Mouse (Mus musculus) lung, postnatal 36 days (tissue): ENCODE results near the gene Laptm5.
A peak's percentile ranks its signal among the peaks of the same experiment; 100 is the strongest.

Experiments
- DNase-seq: peaks from one replicate; pipeline ENCODE4 v3.0.0; 2022; ENCODE audit warnings: mixed read lengths

Laptm5 gene

DNA sequence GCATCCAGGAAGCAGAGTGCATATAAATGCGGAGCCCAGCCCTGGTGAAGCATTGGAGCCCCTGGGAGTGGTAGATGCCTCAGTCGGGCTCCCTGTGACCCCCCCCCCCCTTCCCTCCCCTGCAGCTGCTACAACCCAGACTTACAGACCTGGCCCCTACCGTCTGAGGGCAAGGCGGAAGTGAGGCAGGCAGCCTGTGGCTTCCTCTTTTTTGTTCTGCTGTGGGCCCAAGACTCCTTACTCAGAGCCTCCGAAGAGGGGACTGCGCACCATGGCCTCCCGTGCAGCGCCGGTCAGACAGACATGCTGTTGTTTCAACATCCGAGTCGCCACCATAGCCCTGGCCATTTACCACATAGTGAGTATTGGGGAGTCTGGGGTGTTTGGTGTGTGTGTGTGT lies at the start of gene Laptm5:
TSS of gene Laptm5 (plus strand) at position 49 of the 400 bp plus-strand sequence.
- DNase-seq = peak; percentile 64

DNA sequence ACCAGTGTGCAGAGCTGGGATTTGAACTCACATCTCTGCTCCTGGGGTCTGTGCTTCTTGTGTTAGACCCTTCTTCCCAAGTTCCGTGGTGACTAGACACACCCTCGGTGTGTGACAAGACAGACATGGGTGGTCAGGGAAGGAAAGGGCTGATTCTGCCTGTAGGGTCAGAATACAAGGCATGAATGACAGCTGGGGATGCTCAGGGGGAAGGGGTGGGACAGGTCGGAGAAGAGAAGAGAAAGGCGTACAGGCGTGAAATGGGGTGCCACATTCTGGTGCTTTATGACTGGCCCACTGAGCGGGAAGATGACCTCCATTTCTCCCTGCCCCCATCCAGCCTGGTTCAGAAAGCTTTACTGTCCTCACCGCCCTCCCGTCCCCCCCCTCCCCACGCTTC lies 47.5 kb upstream of the Laptm5 start:
- no peak for DNase-seq

DNA sequence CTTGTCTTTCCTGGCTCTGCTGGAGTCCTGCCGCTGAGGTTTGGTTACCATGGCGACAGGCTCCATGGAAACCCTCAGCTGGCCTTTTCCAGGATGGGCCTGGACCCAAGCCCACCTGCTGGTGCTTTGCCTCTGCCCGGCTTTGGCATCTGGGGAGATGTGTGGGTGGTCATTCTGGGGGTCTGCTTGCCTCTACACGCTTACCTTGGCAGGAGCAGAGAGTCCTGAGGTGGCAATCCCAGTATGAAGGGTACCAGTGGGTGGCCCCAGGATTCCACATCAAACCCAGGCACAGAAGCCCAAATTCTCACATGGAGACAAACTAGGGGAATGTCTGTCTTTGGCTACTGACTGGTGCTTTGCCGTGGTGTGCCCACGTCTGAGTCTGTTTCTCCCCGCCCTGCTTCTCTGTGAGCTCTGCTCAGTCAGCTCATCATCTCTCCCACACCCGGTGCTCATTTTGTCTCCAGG lies 47.0 kb upstream of the Laptm5 start:
- DNase-seq = no peak

DNA sequence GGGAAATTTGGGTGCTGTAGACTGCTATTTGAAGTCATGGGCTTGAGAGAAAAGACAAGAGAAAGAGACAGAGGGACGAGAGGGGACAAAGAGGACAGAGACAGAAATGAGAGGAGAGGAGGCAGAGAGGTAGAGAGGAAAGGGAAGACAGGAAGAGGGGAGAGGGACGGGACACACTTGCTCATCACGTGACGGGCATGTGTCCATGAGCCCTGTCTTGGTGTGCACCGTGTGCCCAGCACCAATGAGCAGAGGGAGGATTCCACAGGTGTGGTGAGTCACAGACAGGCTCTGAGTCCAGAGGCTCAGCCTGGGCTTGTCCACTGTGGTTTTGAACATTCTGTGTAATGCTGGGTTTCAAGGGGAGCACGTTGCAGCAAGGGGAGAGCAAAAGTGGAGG lies 45.0 kb upstream of the Laptm5 start:
- no peak for DNase-seq

DNA sequence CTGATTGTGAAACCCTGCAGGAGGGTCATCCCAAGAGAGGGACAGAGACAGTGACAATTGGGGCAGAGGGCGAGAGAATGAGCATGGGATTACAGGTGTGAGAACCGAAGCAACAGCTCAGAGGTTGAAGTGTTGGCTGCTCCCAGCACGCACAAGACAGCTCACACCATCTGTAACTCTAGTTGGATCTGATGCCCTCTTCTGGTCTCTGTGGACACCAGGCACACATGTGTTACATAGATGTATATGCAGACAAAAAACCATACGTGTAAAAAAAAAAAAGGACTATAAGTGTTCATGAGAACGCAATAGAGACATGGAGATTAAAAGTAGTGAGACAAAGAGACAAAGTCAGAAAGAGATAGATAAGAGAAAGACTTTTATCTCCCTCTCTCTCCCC lies 44.1 kb upstream of the Laptm5 start:
- no peak for DNase-seq

DNA sequence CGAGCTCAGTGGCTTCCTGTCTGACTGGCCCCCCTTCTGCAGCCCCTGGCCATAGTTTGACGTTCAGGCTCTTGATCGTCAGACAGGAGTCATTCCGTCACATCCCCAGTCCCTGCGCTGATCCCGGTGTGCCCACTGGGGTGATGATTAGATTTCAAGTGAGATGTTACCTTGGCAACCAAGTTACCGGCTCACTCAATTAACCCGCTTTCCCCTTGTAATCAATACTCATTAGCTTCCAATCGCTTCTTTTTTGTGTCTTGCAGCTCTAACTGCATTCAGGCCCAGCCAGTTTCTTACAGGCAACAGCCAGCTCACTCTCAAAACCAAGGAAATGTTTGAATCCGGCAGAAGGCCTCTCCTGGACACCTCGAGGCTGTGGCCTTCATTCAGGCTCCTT lies 40.5 kb upstream of the Laptm5 start:
- no peak for DNase-seq

DNA sequence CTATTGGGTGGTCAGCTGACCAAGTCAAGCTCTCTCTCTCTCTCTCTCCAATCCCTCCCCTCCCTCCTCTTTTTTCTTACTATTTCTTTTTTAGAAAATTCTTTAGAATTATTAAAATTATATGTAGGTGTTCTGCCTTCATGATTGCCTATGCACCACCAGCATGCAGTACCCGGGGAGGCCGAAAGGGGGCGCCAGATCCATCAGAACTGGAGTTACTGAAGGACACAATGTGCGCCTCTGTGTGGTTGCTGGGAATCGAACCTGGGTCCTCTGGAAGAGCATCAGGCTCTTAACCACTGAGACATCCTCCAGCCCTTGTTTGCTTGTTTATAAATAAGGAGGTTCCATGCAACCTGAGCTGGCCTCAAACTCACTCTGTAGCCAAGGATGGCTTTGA lies 39.5 kb upstream of the Laptm5 start:
- DNase-seq = no peak

DNA sequence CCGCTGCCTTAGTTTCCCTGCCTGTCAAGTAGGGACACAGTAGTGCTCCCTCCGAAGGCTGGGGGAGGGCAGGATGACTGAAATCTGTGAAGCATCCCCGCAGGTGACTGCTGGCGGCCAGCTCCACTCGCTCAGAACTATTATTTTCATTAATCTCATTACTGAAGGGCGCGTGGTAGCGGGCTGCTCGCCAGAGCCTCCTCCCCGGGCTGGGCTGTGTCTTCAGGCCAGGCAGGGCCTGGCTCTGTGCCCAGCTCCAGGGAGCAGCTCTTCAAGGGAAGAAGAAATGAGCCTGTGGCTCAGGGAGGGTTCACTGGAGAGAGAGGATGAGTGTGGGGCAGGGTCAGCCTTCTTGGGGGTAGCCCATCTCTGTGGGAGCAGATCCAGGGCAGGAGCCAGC lies 38.3 kb upstream of the Laptm5 start:
- DNase-seq = peak; percentile 70

DNA sequence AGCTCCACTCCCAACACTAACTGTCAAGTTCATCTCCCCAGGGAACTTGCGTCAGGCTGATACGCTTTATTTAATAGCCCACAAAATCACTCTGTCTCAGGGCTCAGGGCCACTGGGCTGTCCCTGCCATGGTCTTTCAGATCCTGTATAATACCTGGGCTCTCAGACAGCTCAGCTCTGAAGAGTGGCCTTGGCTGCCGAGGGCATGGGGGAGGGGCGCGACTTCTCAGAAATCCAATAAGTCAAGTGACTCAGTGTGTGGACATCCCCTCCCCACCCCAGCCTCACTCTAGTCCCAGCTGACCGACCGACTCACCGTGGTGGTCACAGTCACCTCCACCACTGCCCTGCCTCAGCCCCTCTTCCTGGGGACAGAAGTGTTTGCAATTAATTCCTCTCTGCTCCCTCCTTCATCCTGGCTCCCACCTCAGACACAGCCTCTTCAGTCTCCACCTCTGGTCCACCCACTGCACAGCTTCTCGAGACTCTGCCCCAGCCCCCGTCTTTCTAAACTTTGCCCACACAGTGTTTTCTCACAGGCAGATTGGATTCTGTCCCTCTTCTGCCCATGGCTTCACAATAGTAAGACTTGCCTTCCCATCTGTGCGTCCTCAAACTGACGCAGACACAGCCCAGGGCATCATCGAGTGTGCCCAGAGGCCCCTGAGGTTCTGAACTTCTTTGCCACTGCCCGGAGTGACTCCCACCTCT lies 36.8 kb upstream of the Laptm5 start:
- no peak for DNase-seq

DNA sequence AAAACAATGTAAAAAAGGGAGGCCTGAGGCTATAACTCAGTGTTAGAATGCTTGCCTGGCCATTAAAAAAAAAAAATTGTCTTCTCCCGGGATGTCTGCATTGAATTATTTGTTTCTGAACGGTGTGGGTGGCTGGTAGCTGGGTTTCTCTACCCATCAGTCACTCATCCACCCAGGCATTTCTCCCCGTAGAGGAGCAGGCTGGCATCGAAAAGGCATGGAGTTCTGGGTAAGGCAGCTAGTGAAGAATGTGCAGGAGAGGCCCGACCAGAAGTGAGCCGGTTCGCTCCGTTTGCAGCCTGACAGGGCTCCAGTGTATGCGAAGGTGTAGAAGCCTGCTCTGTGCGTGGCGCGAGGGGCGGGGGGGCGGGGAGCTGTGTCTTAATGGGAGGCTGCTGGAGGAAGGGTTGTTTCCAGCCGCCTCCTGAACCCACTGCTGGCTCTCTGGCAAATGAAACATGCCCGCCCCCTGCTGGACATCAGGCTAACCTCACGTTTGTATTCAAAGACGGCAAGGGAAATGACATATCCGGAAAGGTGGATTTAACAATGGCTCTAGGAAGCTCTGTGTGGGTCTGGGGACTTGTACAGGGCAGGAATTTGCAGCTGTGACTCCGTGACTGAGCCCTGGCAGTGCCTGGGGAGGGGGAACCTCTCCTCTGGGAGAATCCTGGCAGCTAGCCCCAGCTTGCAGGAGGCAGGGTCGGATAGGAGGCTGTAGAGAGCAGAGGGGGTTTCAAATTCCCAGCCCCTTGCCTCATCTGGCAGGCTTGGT lies 34.5 kb upstream of the Laptm5 start:
- peak; percentile 95 for DNase-seq

DNA sequence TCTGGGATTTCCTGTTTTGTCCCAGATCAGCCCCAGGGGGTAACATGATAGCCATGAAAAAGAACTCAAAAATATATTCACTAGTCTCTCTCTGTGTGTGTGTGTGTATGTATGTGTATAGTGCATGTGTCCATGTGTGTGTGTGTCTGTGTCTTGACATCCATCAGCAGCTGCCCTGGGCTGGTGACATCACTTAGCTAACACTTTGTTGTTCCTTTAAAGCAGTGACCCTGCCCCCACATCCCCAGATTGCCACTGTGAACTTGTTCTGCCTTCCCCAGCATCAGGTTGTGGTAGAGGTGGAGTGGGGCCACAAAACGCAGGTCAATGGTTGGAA lies 33.9 kb upstream of the Laptm5 start:
- no peak for DNase-seq

DNA sequence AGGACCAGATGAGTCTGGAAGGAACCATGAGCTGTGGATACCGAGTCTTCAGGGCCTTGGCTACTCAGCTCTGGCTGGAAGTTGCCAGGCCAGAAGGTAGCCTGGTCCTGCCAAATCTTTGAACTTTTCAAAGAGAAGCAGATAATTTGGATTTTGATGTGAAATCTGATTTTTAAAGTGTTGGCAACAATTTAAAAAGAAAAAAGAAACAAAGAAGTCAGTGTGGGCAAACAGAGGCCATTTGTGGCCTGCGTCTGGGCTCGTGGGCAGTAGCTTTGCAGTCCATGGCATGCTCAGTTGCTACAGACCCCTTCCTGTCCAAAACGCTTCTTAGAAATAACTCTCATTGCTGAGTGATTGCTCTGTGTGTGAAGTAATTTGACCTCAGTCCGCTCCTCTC lies 31.6 kb upstream of the Laptm5 start:
- DNase-seq = no peak

DNA sequence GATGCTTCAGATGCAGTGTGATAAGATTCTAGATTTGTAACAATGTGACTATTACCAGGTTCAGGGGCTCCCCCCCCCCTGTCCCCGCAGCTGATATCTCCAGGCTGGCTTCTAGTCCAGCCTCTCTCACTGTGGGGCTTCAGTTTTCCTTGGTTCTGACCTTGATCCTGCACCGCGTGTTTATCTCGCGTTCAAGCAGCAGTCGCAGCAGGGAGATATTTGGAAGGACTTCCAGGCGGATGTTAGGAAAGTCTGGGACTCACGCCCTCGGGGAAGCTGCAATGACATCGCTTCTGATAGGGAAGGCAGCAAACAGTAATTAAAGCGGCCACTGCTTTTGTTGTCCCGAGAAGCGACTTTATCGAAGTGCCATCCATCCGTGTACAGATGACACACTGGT lies 30.2 kb upstream of the Laptm5 start:
- no peak for DNase-seq

DNA sequence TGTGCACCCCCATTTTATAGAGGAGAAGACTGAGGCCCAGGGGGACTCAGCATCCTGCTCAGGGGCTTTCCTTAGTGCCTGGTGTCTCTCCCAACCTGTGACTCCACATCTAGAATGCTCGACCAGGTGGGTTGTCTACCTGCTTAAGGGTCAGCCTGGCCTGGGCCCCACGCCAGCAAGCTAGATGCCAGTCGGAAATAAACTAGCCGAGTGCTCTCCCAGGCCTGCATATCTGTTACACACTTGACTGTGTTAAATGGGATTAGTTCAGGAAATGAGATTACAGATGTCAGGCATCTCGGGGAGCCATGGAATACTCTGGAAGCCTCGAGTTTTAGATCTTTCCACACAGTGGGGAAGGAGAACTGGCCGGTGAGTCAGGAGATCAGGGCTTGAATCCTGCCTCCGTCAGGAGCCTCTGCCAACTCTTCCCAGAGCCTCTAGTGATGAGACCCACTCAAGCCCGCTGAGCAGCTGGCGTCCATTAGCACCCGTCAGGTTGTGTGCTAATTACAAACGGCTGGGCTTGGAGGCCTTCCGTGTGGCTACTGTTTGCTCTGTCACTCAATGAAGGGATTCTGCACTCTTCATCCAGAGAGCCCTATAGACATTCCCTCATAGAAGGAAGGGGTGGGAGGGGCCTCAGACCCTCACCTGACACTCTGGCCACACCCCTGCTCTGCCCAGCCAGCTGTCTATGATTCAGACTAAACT lies 28.9 kb upstream of the Laptm5 start:
- no peak for DNase-seq

DNA sequence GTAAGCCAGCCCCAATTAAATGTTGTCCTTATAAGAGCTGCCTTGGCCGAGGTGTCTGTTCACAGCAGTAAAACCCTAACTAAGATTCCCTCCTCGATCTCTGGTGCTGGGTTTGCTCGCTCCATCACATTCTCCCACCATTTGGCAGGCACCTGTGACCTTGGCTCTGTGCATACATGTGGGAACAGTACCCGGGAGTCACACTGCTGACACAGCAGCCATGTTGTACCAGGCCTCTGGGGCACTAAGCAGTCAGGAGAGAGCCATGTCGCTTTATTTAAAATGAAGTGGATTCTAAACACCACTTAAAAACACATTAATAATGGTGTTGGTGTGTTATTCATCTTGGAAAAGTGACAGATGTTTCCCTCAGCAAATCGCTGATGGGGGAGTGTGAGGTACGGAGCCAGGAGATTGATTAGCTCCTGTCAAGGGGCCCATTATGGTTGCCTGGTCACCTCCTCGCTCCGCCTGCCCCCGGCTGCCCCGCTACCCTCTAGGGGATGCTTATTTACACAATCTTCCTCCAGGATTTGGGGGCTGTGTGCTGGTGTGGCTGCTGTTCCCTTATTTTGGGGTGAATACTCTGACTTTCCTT lies 25.7 kb upstream of the Laptm5 start:
- no peak for DNase-seq

DNA sequence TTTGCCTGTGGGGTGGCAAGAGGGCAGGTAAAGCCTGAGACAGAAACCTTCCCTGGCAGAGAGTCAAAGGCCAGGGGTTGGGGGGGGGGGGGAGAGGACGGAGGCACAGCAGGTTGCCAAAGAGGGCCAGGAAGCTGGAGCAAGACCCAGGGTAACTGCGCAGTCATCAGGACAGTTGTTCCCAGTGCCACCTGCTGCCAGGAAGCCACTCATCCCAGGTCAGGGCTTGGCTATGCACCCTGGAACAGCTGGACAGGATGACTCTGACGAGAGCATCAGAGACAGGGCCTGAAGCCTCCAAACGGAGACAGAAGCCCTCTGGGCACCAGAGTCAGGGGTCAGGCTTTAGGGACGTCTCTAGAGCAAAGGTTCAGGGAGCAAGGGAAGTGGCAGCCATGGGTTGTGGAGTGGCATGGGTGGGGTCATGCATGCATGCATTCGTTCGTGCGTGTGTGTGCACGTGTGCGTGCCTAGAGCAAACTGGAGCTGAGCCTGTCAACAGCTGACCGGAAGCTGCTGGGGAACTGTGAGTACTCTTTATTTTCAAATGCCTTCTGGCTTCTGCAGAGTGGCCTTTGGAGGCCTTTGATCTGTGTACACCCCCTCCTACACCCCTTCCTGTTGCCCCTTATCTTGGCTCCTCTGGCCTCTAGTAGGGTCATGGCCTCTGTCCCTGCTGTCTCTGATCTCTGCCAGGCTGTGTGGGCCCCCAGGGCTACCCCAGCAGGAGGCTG lies 23.0 kb upstream of the Laptm5 start:
- peak; percentile 75 for DNase-seq

DNA sequence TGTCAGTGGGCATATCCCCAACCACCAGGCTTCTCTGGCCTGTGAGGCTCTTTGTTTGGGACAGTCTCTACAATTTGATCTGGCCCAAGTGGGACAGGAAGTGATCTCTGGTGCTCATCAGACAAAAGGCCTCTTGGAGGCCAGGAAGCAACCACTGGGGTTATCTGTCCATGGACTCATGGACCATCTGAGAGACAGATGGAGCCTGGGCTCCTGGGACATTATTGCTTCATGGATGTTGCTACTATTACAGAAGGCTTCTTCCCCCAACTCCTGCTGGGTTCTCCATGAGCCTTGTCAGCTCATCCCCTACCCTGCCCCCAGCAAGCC lies 22.4 kb upstream of the Laptm5 start:
- DNase-seq = peak; percentile 30

DNA sequence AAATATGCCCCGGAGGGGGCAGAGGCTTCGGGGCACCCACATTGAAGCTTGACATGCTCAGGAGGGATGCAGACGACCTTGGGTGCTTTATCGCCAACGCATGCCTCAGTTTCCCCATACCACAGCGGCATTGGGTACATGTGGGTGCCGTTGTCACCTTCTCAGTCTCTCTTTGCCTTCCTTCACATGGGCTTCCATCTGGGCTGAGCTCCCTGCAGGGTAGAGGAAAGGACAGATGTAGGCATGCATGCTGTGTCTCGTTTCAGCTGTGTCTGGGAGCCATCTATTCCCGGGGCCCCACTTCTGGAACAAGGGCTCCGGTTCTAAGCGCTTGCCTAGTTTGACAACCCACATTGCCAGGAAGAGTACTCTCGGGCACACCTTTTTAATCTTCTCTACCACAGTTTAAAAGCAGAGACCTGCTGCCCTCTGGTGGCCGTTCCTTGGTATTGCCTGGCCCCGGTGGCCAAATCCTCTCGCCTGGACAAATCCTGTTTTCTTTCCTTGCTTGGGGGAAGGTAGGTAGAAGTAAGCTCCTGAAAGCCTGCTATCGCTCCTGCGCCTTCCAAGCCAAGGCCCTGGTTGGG lies 20.8 kb upstream of the Laptm5 start:
- DNase-seq = peak; percentile 84

DNA sequence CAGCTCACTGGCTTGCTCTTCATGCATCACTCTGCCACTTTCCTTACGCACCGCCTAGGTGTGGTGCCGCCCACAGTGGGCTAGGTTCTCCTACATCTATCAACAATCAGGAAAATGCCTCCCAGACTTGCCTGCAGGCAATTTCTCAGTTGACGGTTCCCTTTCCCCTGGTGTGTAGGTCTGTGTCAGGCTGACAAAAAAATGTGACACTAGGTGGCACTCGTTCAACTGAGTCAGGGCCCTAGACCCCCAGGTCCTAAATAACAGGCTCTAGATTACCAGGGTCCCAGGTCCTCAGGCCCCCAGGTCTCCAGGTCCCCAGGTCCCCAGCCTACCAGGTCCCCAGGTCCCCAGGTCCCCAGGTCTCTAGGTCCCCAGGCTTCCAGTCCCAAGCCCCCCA lies 19.2 kb upstream of the Laptm5 start:
- DNase-seq = no peak

DNA sequence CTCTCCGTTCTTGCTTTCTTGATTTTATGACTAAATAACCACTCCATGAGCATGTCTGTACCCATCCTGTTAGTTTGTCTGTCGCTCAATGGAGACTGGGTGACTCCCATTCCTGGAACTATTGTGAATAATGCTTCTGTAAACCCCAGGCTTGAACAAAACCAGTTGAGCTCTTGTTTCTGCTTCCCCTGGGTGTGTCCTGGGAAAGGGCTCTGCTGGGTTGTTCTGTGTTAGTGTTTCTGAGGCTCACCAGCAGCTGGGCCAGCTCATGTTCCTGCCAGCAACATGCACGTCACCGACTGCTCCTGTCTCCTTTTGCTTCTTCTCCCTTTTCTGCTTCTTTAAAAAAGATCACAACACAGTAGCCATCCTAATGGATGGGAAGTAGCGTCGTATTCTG lies 17.2 kb upstream of the Laptm5 start:
- DNase-seq = no peak

DNA sequence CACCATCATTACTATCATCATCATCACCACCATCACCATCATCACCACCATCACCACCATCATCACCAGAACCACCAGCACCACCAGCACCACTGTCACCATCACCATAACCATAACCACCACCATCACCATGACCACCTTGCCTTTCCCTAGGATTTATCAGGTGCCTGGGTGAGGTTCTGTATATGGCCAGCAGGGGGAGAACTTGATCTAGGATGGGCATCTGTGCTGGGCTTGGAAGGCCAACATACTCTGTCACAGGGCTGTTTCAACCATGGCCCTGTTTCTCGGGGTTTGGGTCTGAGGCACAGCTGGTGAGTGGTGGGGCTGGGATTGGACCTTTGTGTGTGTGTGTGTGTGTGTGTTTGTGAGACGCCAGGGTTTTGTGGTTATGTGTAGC lies 16.6 kb upstream of the Laptm5 start:
- peak; percentile 63 for DNase-seq

DNA sequence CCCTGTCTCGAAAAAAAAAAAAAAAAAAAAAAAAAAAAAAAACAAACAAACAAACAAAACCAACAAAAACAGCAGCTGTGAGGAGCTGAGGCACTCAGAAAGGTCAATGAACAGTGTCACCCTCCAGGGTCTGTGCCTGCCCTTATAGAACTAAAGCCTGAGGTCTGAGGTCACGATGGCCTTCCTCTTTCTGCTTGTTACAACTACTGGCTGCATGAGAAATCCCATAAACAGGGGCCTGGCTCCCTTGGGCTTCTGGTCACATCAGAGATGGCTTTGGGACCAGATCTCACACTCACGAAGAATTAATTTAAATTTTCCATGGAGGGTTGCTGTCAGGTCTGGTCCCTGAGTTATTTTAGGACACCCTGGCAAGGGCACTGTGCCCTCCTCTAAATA lies 13.5 kb upstream of the Laptm5 start:
- DNase-seq = no peak
